Mouse (Mus musculus): ENCODE data around the gene Anapc10. TPM values are rescaled to one million over a fixed set of nuclear protein-coding genes. Genes with fewer than 3 reads are reported as not detected.
"Not testable (repeated sequence)": the region's sequence is repeated elsewhere in the genome, so short reads cannot be mapped to it uniquely, and the experiment has no call there.

The Anapc10 gene
- 10 to 100 TPM; 11.6 to 14.6 TPM for total RNA-seq (2021)
- long read RNA-seq, experiment 1, full-length matches to known transcripts, result 9 of 32 reads
- long read RNA-seq, experiment 1, partial matches to known transcripts, result 10 of 32 reads
- long read RNA-seq, experiment 1, other reads (novel, unspliced or antisense), result 13 of 32 reads
- long read RNA-seq, experiment 2, full-length matches to known transcripts, result 4 of 30 reads
- long read RNA-seq, experiment 2, partial matches to known transcripts, result 12 of 30 reads
- long read RNA-seq, experiment 2, other reads (novel, unspliced or antisense), result 14 of 30 reads

DNA sequence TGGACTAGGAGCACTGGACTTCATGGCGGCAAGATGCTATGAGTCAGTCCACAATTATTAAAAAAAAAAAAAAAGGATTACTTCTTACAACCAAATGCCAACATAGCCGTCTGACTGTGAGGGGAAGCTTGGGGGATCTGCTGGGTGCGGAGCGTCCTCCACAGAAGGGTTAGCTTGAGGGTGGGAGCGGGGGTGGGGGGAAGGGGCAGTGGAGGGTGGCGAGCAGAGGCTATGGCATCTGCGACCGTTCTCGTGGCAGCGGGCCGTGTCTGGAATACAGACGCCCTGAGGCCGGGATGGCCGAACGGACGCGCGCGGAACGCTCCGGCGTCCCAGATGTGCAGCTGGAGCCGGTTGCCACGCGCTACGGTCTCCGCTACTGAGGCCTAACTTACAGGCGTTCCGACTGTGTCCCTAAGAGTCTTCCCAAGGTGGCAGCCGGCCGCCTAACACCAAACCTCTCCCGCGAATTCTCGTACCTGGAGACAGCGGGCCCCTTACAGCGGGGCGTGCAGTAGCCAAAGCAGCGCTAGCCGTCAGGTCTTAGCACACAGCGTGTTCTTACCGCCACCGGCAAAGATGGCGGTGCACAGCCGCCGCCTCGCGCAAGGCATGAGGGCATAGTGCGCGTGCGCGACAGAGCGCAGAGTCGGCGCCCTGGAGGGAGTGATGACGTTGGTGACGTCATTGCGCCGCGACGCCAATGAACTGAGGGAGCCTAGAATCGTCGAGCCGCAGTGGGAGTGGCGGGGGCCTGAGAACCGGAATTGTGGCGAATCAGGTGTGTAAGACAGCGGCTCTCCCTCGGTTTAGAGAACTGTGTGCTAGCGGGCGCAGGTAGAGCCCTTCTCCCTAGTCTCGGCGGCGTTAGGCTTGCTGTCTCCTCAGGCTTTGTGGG is at the start of gene Anapc10, which contains the start of gene Abce1:
Anapc10 (plus strand) TSS at position 757 of the 898 bp plus-strand sequence.
Abce1 (minus strand) TSS at position 677 of the 898 bp plus-strand sequence.
- DNase-seq, result peak; percentile 99

DNA sequence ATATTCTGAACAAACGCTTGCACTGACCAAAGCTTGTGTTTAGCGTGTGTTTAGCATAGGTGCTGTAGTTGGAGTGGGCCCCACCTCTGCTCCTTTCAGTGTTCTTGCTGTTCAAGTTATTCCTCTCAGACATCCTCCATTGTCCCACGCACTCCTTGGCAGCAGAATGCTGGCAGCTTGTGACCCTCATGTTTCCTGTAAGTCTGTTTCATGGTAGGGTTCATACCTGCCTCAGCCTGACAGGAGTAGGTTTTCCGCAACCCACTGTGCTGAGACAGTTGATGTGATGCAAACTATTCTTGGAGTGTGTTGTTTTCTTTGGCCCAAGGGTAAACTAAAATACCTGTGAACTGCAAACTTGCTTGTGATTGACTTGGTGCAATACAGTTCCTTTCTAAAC is 35.2 kb upstream of the Anapc10 start:
- DNase-seq, result no peak

DNA sequence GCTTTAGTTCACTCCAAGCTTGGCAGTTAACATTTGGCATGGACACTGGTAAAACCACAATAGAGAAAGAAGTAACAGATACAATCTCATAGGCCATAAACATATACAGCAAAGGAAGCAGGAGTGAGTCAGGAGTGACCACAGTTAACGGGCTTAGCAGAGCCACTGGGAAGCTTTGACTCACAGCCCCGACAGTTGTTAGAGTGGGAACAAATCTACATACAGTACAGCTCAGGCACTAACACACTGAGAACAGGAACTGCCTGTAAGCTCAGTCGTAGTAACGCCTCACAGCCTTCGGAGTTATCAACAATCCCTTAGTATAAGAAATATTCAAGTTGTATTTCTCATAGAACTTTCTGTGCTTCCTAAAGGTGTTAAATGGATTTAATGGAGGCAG is 32.6 kb upstream of the Anapc10 start:
- no peak for DNase-seq

DNA sequence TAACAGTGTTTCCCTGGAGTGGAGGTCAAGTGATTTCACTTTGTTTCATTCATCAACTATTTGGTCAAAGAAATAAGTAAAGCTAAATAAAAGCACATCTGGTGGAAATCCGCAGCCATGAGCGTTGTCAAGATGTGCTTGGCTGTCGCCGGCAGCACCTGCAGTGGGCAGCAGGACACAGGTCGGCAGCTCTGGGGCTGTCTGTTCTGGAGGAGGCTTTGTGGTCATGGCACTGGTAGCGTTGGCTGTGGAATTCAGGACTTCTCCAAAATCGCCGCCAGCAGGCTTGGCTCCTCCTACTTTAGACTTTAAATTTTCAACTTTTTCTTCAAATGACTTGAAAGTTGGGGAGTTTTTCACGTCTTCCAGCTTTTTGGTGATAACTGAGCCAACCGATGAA is 31.5 kb upstream of the Anapc10 start:
- DNase-seq, result not testable (repeated sequence)

DNA sequence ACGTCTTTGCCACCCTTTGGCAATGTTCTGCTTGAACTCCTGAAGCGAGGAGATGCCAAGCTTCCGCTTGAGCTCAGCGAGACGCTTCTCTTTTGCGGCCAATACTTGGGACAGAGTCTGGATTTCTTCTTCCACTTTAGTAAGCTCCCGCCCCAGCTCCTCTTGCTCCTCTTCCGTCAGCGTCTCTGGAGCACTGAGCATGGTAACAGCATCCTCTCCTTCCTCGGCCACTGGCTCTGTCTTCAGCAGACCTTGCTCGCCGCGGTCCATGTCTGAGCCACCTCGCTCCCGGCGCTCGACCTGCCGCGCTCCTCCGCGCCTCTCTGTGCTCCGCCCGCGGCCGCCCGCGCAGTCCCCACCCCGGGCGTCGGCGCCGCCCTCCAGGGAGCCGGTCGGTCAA is 31.1 kb upstream of the Anapc10 start:
- DNase-seq, result peak; percentile 52

DNA sequence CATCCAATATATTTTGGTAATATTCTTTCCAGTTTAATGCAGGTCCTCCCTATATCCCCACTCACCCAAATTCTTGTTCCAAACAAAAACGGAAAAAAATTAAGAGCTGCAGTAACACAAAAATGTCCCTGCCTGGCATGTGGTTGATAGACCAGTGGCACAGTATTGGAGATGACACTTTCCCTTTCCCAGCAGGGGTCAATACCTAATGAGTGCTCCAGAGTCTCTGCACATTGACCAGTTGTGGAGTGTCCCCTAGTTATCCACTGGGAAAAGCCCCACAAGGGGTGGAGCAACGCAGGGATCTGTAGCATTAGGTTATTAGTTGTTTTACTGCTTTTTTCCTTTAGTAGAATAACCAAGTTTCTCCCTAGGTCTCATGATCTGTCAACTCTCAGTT is 30.7 kb upstream of the Anapc10 start:
- DNase-seq, result no peak

DNA sequence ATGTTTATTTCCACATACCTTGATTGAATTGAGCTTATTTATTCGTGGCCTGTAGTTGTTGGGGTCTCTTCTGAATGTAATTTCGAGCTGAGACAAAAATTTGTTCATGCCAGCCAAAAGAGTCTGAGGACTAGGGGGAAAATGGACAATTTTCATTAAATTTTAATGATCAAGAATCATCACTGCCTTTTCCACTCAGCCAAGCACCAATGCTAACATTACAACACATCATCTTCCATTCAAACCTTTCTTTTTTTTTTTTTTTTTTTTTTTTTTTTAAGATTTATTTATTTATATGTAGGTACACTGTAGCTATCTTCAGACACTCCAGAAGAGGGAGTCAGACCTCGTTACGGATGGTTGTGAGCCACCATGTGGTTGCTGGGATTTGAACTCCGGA is 25.7 kb upstream of the Anapc10 start:
- not testable (repeated sequence) for DNase-seq

DNA sequence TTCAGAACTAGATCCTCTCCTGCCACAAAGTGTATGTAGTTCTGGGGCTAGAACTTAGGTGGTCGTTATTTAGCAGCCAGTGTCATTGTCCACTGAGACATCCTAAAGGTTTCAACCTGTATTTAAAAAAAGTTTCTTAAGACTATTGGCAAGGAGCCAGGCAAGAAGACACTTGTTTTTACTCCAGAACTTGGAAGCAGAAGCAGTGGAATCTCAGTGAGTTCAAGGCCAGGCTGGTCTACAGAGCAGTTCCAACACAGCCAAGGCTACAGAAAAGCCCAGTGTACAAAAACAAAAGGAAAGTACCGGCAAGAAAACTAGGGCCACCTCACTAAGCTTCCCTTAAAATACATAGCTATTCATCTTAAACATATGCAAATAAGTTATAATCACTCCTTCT is 19.1 kb upstream of the Anapc10 start:
- DNase-seq, result peak; percentile 26

DNA sequence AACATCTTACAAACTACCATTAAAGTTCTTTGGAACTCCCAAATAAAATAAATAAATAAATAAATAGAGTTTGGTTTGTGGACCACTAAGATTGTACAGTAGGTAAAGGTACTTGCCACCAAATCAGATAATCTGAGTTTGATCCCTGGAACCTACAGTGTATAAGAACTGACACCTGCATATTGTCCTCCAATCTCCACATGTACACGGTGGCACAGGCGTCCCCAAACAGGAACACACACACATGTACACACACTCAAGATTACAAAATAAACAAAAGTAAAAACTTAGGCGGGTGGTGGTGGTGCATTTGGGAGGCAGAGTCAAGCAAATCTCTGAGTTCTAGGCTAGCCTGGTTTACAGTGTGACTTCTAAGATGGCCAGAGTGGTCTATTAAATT is 4.9 kb upstream of the Anapc10 start:
- DNase-seq, result no peak

DNA sequence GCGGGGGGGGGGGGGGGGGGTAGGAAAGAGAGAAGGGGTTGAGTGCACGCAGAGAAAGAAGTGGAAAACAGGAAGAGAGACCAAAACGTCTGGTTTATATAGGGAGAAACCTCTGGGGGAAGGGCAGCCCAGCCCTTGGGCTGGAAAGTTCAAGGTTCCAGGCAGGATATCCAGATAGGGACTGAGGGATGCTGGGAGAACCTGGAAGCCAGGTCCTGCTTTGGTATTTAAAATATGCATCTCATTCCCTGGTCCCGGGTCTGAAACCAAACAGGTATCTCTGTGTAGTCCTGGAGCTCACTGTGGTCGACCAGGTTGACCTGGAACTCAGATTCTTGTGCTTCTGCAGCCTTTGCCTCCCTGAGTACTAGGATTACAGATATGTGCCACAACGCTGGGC is 1.1 kb downstream of the Anapc10 start:
- no peak for DNase-seq

DNA sequence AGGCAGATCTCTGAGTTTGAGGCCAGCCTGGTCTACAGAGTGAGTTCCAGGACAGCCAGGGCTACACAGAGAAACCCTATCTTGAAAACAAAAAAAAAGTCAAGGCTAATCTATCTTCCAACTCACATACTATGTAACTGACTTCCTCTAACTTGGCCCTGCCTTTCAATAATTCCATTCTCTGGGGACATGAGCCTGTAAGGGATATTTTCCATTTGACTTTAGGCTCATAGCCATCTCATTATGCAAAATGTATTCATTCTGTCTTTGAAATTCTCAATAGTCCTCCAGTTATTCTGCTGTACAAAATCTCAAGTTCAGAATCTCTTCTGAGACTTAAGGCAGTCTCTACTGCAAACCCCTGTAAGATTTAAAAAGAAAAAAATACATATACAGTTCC is 9.9 kb downstream of the Anapc10 start:
- no peak for DNase-seq

DNA sequence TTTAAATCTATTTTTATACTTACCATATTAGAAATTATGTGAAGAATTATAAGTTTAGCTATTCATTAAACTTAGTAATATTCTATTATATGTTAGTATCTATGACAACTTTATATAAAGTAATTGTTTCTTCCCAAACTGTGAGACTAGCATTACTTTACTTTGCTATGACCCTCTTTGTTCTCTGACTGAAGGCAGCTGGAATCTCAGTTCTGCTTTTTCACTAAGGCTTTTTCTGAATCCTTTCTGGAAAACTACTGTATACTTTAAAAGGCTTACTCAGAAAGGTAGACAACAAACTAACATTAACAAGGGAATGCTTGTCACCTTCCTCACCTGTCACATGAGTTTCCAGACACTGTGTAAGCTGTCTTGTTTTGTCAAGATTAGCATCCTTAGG is 11.7 kb downstream of the Anapc10 start:
- no peak for DNase-seq

DNA sequence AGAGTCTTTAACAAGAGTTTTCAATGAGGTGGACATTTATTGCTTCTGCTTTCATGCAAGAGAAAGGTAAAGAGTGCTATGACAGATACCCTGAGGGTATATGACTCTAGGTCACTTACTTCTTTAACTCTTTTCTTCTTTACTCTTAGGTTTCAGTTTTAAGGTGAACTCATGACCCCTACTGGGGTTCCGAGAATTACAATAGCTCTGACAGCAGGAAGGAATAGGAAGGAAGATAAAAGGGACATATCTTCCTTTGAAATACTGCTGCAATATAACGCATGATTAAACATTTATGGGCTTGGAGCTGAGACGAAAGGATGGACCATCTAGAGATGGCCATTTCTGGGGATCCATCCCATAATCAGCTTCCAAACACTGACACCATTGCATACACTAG is 13.0 kb downstream of the Anapc10 start:
- DNase-seq, result no peak

DNA sequence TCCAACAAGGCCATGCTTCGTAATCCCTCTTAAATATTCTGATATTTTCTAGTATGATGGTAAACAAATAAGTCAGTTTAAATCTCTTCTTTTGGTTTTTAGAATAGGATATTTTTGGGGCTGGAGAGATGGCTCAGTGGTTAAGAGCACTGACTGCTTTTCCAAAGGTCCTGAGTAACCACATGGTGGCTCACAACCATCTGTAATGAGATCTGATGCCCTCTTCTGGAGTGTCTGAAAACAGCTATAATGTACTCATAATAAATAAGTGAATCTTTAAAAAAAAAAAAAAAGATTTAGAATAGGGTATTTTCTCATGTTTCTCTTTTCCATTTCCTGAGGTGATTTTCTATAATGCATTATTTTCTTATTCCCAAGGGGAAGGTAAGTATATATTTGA is 16.3 kb downstream of the Anapc10 start:
- DNase-seq, result no peak

DNA sequence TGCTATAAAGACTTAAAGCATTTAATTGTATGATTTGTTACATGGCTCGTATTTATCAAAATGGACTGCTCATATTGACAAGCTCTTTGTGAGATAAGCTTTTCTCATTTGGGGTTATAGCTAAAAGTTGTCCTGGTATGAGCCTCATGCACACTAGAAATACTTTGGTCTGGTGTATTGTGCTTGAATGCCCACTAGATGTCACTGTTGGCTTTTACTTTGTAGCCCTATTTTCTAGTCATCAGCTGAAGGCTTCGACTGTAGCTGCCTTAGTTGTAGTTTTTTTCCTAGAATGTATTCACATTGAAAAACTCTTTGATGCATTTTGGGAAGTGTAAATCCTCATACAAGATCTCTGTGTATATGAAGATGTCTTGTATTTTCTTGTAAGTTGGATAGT is 22.7 kb downstream of the Anapc10 start:
- DNase-seq, result peak; percentile 48

DNA sequence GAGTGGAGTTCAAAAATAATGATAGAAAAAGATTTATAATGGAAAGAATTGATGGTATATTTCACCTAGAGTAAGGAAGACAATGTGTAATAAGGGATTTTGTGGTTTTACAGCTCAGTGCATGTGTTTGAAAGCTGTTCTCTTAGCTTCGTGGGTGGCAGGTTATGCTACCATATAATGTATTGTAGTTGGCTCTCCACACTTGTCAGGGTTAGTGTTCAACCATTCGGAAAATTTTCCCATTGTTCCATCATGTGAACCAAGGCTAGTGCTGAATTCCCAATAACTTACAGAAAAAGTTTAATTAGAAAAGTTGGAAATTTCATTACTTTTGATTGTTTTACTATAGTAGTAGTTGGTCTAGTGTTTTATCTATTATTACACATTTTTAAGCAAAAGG is 36.6 kb downstream of the Anapc10 start:
- no peak for DNase-seq

DNA sequence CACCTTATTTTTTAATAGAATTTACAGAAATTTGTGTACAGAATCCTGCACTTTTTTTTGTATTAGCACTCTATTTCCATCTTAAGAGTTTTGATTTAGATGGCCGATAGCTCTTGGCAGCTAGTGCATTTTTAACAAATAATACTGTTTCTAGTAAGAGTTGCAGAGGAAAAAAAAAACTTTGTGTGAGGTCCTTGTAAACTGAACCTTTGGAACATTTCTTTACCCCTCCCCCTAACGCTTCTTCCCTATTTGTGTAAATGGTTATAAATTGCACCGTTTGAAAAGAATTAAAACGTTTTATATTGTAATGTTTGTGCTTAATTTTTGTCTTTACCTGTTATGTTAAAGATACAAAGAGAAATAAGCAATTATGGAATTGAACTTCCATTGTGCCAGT is 37.0 kb downstream of the Anapc10 start:
- DNase-seq, result no peak

DNA sequence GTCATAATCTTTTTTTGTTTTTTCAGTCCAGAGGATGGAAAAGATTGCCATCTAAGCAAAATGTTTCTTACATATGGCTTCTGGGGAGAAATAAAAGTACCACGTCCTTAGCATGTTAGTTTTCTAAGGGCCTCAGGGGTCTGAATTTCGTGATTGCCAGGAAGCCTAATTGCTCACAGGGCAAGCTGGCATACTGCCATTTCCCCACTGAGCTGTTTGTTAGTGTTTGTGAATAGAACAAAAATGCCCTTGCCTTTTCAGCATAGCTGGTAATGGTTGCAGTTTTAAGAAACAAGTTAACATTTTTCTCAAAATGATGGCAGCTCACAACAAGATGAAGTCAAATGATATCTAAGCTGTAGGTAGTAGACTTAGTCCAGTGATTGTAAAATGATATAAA is 38.7 kb downstream of the Anapc10 start:
- DNase-seq, result no peak

DNA sequence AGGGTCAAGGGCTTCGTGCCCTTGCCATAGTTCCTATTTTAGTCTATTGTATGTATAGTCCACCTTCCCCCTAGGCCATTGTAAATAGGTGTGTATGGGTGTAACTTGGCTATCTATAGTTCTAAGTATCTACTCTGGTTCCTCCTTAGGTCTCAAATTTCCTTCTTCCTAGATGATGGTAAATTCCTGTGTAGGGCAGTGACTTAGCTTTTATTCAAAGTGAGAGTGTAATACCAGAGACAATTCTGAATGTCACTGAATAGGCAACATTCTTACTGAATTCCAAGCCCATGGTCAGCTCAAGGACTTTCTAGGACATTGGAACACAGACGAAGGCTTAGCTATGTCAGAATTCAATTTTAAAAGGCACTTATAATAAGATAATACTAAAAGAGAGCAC is 83.3 kb downstream of the Anapc10 start:
- DNase-seq, result not testable (repeated sequence)

DNA sequence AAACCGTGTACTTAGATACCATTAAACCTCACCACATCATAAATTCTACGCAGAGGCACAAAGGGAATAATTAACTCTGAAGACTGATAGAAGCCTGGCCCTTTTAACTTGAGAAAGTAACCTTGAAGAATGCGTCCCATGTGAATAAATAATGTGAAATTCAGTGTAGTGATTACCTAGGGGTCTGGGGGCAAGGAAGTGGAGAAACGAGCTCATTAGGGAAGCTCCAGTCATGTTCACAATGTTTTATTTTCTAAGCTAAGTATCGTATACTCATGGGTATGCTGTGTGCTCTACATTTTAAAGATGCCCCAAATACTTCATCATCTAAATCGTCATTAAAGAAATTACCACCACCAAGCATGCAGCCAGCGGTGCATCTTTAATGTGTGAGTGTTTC is 85.1 kb downstream of the Anapc10 start:
- DNase-seq, result no peak

DNA sequence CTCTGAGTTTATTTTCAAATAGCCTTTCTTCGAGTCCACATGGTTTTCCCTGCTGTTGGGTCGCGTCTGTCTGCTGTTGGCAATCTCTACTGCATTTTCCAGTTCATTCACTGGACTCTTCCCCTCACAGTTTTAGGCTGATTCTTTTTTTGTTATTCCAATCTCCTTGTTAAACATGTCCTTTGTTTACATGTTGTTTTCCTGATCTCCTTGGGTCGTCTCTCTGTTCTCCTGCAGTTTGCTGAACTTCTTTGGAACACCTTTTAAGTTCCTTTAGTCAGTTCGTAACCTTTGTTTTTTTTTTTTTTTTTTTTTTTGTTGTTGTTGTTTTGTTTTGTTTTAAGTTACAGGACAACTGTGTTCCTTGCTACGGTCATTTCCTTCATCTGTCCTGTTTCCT is 92.9 kb downstream of the Anapc10 start:
- DNase-seq, result no peak

DNA sequence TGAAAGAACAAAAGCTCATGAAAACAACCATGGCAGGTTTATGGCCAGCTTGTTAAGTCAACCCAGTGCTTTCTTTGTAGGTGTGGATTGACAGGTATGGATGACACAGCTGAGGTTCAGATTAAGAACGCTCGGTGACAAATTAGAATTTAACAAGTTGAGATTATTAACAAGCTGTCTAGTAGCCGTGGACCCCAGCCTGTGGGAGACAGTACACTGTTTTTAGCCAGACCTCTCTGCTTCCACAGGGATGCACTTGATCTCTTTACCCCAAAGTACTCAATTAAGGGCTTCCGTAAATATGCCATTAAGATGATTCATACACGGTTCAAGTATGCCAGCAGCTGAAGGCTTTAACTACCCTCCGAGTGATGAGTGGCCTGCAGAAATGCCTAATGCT is 95.4 kb downstream of the Anapc10 start:
- DNase-seq, result no peak

DNA sequence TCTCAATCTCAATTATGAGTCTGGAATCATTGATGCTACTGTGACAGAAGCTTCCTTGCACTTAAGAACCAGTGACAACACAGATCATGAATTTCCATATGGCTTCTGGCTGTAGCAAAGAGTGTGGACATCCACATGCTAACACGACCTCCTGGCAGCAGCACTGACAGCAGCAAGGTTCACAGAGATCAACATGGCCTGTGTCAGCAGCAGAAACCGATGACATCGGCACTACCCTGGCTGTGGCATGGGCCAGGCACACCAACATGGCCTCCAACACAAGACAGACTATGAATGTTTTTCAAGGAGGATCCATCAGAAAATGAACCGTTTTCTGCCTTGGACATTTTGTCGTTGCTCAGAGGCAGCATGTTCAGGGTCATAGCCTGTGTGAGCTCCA is 114.9 kb downstream of the Anapc10 start:
- no peak for DNase-seq
